Mouse (Mus musculus): ENCODE measurements around the gene Proser3. TPM values are rescaled to one million over a fixed set of nuclear protein-coding genes. Genes with fewer than 3 reads are reported as not detected.

Gene Proser3
- polyA plus RNA-seq, 1 experiment from 2014 or later, result 8.1 TPM

DNA sequence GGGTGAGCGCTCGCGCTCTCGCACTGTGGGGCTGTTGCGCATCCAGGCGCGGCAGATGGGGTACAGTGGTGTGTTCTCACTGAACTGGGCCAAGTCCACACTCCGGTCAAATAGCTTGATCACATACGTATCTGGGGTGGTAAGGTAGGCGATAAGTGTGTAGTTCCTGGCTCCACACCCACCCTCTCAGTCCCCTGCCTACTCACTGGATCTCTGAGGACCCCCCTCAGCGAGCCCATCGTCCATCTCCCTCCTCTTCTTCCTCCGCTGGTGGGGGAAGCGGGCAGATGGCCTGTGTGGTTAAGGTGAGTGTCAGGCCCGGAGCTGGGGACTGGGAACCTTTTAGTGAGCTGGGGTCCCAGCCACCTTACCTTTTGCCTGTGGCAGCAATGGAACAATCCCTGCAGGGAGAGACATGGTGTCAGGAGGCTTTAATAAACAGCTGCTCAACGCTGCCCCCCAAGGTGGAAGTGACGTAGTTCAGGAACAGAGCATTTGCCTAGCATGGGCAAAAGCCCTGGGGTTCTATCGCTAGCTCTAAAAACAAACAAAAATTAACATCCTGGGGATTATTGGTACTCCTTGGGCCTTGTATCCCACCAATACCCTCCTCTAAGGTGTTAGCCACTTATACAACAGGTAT, 4.9 kb upstream of the Proser3 start:
- DNase-seq (ENCODE audit: low spot score), result no peak
- no peak overlapping the region for H3K27ac ChIP-seq (replicated peaks; ENCODE audit: low read depth, low read length)
- H3K36me3 ChIP-seq (ENCODE audit: control insufficient read depth, insufficient read depth, low read length), result peaks cover 37% of the 10 kb centered on the region
- H3K9ac ChIP-seq (ENCODE audit: low read depth, low read length), result no peak overlapping the region
- no peak overlapping the region for H3K4me3 ChIP-seq (ENCODE audit: low read depth, low read length)
- no peaks in the 10 kb centered on the region for H3K27me3 ChIP-seq (replicated peaks; ENCODE audit: control insufficient read depth, insufficient read depth, low read length)
- H3K9me3 ChIP-seq (ENCODE audit: control insufficient read depth, low read length), result no peaks in the 10 kb centered on the region
- WGBS, result 94% methylated on average over 18 of the region's 18 CpGs
- H3K4me1 ChIP-seq (ENCODE audit: control insufficient read depth, insufficient read depth, low read length), result peaks cover 24% of the 10 kb centered on the region
- ATAC-seq (ENCODE audit: low read depth), result no peak
- no peak overlapping the region for H3K4me2 ChIP-seq (ENCODE audit: low read depth, low read length)

DNA sequence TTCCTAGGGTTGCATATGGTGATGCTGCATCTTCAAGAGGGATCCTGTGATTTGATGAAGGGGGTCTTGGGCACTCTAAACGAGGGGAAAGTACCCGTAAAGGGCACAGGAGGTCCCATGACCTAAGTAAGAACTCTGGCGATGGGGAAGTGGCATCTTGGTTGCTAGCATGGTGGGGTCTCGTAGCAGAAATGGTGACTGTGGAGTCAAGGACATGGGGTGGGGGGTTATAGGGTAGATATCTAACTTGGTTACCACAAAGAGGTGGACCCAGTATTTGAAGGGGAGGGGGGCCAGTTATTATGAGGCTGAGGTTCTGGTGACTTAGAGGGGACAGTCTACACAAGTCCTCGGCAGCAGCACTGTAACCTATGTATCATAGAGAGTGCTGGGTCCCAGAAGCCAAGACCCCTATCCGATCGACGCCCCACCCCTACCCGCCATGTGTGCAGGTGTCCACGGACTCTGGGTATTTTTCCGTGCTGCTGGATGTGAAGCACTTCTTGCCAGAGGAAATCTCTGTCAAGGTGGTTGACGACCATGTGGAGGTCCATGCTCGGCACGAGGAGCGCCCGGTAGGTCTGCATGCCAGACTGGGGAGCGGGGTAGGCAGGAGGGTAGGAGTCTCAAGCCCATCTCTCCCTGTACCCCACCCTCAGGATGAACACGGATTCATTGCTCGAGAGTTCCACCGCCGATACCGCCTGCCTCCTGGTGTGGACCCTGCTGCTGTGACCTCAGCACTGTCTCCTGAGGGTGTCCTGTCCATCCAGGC, 1.9 kb upstream of the Proser3 start:
- 87% methylated on average over 22 of the region's 22 CpGs for WGBS
- Histone ChIP-seq H3K4me1 (ENCODE audit: control insufficient read depth, insufficient read depth, low read length) (peaks cover 21% of the 10 kb centered on the region), H3K27me3 (replicated peaks; ENCODE audit: control insufficient read depth, insufficient read depth, low read length) (no peaks in the 10 kb centered on the region), H3K36me3 (ENCODE audit: control insufficient read depth, insufficient read depth, low read length) (peaks cover 41% of the 10 kb centered on the region), H3K9ac (ENCODE audit: low read depth, low read length) (peak overlapping the region; percentile 76), H3K4me3 (ENCODE audit: low read depth, low read length) (peak overlapping the region; percentile 65), H3K9me3 (ENCODE audit: control insufficient read depth, low read length) (no peaks in the 10 kb centered on the region), H3K4me2 (ENCODE audit: low read depth, low read length) (peak overlapping the region; percentile 95), H3K27ac (replicated peaks; ENCODE audit: low read depth, low read length) (peak overlapping the region; percentile 98; the same call in 1 of the 2 replicates)
- DNase-seq (ENCODE audit: low spot score) (no peak), ATAC-seq (ENCODE audit: low read depth) (no peak)

DNA sequence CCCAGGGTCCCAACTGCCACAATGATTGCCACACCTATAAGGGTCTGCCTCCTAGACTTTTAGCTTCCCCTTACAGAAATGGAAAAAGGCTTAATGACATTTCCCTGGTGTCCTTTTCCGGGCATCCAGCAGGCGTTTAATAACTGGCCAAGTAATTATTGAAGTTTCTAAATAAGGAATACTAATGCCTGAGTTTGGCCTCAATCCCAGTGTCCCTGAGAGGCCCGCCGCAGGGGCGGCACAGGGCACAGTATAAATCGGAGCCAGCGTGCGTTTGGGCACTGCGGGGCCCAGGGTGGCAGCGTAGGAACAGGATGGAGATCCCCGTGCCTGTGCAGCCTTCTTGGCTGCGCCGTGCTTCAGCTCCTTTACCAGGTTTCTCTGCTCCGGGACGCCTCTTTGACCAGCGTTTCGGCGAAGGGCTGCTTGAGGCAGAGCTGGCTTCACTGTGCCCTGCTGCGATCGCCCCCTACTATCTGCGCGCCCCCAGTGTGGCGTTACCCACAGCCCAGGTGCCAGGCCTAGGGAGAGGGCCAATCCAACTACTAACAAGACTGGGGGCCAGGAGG, 1.0 kb upstream of the Proser3 start:
- peak; percentile 54 for DNase-seq (ENCODE audit: low spot score)

DNA sequence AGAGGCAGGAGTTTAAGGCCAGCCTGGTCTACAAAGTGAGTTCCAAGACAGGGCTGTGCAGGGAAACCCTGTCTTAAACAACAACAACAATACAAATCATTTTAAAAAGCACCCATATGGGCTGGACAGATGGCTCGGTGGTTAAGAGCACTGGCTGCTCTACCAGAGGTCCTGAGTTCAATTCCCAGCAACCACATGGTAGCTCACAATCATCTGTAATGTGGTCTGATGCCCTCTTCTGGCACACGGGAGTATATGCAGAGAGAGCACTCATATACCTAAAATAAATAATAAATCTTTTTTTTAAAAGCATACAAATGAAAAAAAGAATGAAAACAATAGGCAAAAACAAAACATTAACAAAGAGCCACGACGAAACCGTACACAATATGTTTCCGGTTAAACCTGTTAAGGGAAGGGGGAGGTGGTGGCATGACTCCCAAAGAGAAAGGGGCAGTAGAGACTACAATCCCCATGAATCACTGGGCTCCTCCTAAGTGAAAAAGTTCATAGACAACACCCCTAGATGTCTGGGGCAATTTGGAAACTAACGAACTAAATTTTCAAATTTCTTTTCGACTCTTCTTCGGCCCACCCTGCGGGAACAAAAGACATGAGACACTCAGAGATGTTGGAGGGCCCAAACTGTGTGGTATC, 526 bp downstream of the Proser3 start:
- no peaks in the 10 kb centered on the region for H3K9me3 ChIP-seq (ENCODE audit: control insufficient read depth, low read length)
- peaks cover 11% of the 10 kb centered on the region for H3K4me1 ChIP-seq (ENCODE audit: control insufficient read depth, insufficient read depth, low read length)
- peaks cover 46% of the 10 kb centered on the region for H3K36me3 ChIP-seq (ENCODE audit: control insufficient read depth, insufficient read depth, low read length)
- ATAC-seq (ENCODE audit: low read depth) (peak; percentile 74), DNase-seq (ENCODE audit: low spot score) (peak; percentile 91)
- no peaks in the 10 kb centered on the region for H3K27me3 ChIP-seq (replicated peaks; ENCODE audit: control insufficient read depth, insufficient read depth, low read length)
- 3% methylated on average over 10 of the region's 10 CpGs for WGBS
- H3K9ac ChIP-seq (ENCODE audit: low read depth, low read length), result peak overlapping the region; percentile 76
- peak overlapping the region; percentile 65 for H3K4me3 ChIP-seq (ENCODE audit: low read depth, low read length)
- peak overlapping the region; percentile 98 for H3K27ac ChIP-seq (replicated peaks; ENCODE audit: low read depth, low read length)
- H3K4me2 ChIP-seq (ENCODE audit: low read depth, low read length), result peak overlapping the region; percentile 95

More for the DNA sequence above, 1.0 kb upstream of the Proser3 start:
- Histone ChIP-seq H3K4me1 (ENCODE audit: control insufficient read depth, insufficient read depth, low read length) (peaks cover 12% of the 10 kb centered on the region), H3K4me3 (ENCODE audit: low read depth, low read length) (peak overlapping the region; percentile 65), H3K4me2 (ENCODE audit: low read depth, low read length) (peak overlapping the region; percentile 95), H3K27me3 (replicated peaks; ENCODE audit: control insufficient read depth, insufficient read depth, low read length) (no peaks in the 10 kb centered on the region), H3K27ac (replicated peaks; ENCODE audit: low read depth, low read length) (peak overlapping the region; percentile 98), H3K36me3 (ENCODE audit: control insufficient read depth, insufficient read depth, low read length) (peaks cover 49% of the 10 kb centered on the region), H3K9ac (ENCODE audit: low read depth, low read length) (peak overlapping the region; percentile 76), H3K9me3 (ENCODE audit: control insufficient read depth, low read length) (no peaks in the 10 kb centered on the region)
- no peak for ATAC-seq (ENCODE audit: low read depth)
- WGBS, result 5% methylated on average over 23 of the region's 23 CpGs

DNA sequence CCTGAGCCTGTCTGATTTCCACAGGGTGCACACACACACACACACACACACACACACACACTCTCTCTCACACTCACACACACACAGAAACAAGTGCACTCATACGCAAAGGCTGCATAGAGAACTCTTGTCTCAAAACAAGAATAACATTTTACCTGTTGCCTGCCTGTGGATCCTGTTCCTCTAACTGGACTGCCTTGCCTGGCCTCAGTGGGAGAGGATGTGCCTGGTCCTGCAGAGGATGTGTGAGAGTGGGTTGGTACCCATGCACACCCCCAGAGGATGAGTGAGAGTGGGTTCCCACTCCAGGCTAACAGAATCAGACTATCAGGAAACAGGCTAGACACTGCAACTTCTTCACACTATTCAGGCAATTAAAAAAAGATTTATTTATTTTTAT, 1.5 kb downstream of the Proser3 start:
- WGBS, result 100% methylated on average over 1 of the region's 1 CpGs
- no peaks in the 10 kb centered on the region for H3K9me3 ChIP-seq (ENCODE audit: control insufficient read depth, low read length)
- no peaks in the 10 kb centered on the region for H3K27me3 ChIP-seq (replicated peaks; ENCODE audit: control insufficient read depth, insufficient read depth, low read length)
- H3K27ac ChIP-seq (replicated peaks; ENCODE audit: low read depth, low read length), result no peak overlapping the region
- peaks cover 11% of the 10 kb centered on the region for H3K4me1 ChIP-seq (ENCODE audit: control insufficient read depth, insufficient read depth, low read length)
- H3K4me2 ChIP-seq (ENCODE audit: low read depth, low read length), result no peak overlapping the region
- H3K9ac ChIP-seq (ENCODE audit: low read depth, low read length), result no peak overlapping the region
- H3K36me3 ChIP-seq (ENCODE audit: control insufficient read depth, insufficient read depth, low read length), result peaks cover 45% of the 10 kb centered on the region
- DNase-seq (ENCODE audit: low spot score), result no peak
- no peak overlapping the region for H3K4me3 ChIP-seq (ENCODE audit: low read depth, low read length)
- ATAC-seq (ENCODE audit: low read depth), result no peak

DNA sequence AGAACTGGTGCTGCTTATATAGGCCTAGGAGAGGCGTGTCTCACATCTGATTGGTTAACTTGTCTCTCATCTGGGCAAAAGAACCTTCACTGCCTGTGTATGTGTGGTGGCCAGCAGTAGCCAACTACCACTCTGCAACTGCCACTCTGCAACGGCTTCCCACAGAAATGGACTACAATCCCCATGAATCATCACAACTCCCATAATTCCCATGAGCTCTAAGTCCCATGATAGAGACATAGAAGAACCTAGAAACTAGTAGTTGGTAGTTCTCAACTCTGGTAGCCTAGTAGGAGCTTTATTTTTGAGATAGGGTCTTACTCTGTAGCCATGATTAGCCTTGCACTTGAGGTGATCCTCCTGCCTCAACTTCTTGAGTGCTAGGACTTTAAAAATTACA, 2.2 kb downstream of the Proser3 start:
- H3K9me3 ChIP-seq (ENCODE audit: control insufficient read depth, low read length), result no peaks in the 10 kb centered on the region
- no peaks in the 10 kb centered on the region for H3K27me3 ChIP-seq (replicated peaks; ENCODE audit: control insufficient read depth, insufficient read depth, low read length)
- 83% methylated on average over 2 of the region's 2 CpGs for WGBS
- ATAC-seq (ENCODE audit: low read depth) (no peak), DNase-seq (ENCODE audit: low spot score) (no peak)
- peaks cover 11% of the 10 kb centered on the region for H3K4me1 ChIP-seq (ENCODE audit: control insufficient read depth, insufficient read depth, low read length)
- no peak overlapping the region for H3K9ac ChIP-seq (ENCODE audit: low read depth, low read length)
- no peak overlapping the region for H3K4me3 ChIP-seq (ENCODE audit: low read depth, low read length)
- no peak overlapping the region for H3K4me2 ChIP-seq (ENCODE audit: low read depth, low read length)
- H3K27ac ChIP-seq (replicated peaks; ENCODE audit: low read depth, low read length), result no peak overlapping the region
- H3K36me3 ChIP-seq (ENCODE audit: control insufficient read depth, insufficient read depth, low read length), result peaks cover 44% of the 10 kb centered on the region

DNA sequence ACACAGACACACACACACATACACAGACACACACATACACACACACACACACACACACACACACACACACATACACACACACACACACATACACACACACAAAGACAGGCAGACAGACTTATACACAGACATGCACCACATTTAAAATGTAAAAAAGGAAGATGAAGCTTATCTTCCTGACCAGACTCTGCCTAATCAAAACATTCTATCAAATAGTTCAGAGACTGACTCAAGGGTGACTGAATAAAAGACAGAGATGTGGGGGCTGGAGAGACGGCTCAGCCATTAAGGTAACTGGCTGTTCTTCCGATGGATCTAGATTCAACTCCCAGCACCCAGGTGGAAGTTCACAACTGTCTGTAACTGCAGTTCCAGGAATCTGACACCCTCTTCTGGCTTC, 7.8 kb downstream of the Proser3 start:
- no peaks in the 10 kb centered on the region for H3K9me3 ChIP-seq (ENCODE audit: control insufficient read depth, low read length)
- H3K27ac ChIP-seq (replicated peaks; ENCODE audit: low read depth, low read length), result no peak overlapping the region
- DNase-seq (ENCODE audit: low spot score) (no peak), ATAC-seq (ENCODE audit: low read depth) (no peak)
- H3K27me3 ChIP-seq (replicated peaks; ENCODE audit: control insufficient read depth, insufficient read depth, low read length), result no peaks in the 10 kb centered on the region
- H3K4me3 ChIP-seq (ENCODE audit: low read depth, low read length), result no peak overlapping the region
- H3K4me1 ChIP-seq (ENCODE audit: control insufficient read depth, insufficient read depth, low read length), result no peaks in the 10 kb centered on the region
- H3K36me3 ChIP-seq (ENCODE audit: control insufficient read depth, insufficient read depth, low read length), result peaks cover 66% of the 10 kb centered on the region
- H3K9ac ChIP-seq (ENCODE audit: low read depth, low read length), result no peak overlapping the region
- H3K4me2 ChIP-seq (ENCODE audit: low read depth, low read length), result no peak overlapping the region
- 84% methylated on average over 2 of the region's 2 CpGs for WGBS

DNA sequence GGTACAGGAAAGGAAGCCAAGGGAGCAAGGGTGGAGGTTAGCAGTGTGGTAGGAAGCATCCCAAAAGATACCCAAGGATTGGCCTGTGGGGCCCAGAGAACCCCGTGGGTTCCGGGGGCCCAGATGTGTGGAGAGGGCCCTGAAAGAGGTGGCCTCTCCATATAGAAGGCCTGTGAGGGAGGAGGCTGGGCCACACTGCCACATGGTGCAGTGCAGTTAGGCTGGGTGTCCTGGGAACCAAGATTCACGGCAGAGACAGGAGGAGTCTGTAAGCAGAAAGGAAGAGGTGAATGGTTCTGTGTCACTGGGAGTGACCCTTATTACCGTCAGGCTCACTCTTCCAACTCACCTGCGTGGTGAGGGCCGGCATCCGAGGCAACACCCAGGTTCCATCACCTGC, 11.5 kb downstream of the Proser3 start:
- Histone ChIP-seq H3K27me3 (replicated peaks; ENCODE audit: control insufficient read depth, insufficient read depth, low read length) (no peaks in the 10 kb centered on the region), H3K9ac (ENCODE audit: low read depth, low read length) (no peak overlapping the region), H3K36me3 (ENCODE audit: control insufficient read depth, insufficient read depth, low read length) (peaks cover 40% of the 10 kb centered on the region), H3K4me1 (ENCODE audit: control insufficient read depth, insufficient read depth, low read length) (no peaks in the 10 kb centered on the region), H3K27ac (replicated peaks; ENCODE audit: low read depth, low read length) (no peak overlapping the region), H3K4me3 (ENCODE audit: low read depth, low read length) (no peak overlapping the region), H3K9me3 (ENCODE audit: control insufficient read depth, low read length) (no peaks in the 10 kb centered on the region), H3K4me2 (ENCODE audit: low read depth, low read length) (no peak overlapping the region)
- DNase-seq (ENCODE audit: low spot score), result no peak
- WGBS, result 87% methylated on average over 7 of the region's 7 CpGs
- no peak for ATAC-seq (ENCODE audit: low read depth)
